Mouse (Mus musculus): ENCODE measurements at regions not wholly inside any gene's neighbourhood (a gene's known extent, or its start where the extent isn't known, plus 50 kb on each side); places are given as distances from the start of the nearest gene placed in this dataset.

GRCm38 (mm10) chr11:111568041-111568440 lies 502.1 kb downstream of the Kcnj2 start:
- no peak for DNase-seq (ENCODE audit: low spot score in 2 of 2)

GRCm38 (mm10) chr11:111568876-111569275 lies 502.9 kb downstream of the Kcnj2 start:
- DNase-seq (ENCODE audit: low spot score in 2 of 2), result no peak

- DNase-seq (ENCODE audit: low spot score in 2 of 2), result no peak
Measured at GRCm38 (mm10) chr11:111577883-111578282, 511.9 kb downstream of the Kcnj2 start.

- no peak for DNase-seq (ENCODE audit: low spot score in 2 of 2)
Measured at GRCm38 (mm10) chr11:111582980-111583379, 517.0 kb downstream of the Kcnj2 start.

- DNase-seq (ENCODE audit: low spot score in 2 of 2), result no peak
Measured at GRCm38 (mm10) chr11:111583606-111584005, 517.6 kb downstream of the Kcnj2 start.

GRCm38 (mm10) chr11:111599456-111599855 lies 533.5 kb downstream of the Kcnj2 start:
- DNase-seq (ENCODE audit: low spot score in 2 of 2), result no peak

- no peak for DNase-seq (ENCODE audit: low spot score in 2 of 2)
Measured at GRCm38 (mm10) chr11:111605146-111605545, 539.2 kb downstream of the Kcnj2 start.

GRCm38 (mm10) chr11:111610522-111611015 lies 544.6 kb downstream of the Kcnj2 start:
- no peak for DNase-seq (ENCODE audit: low spot score in 2 of 2)

- DNase-seq (ENCODE audit: low spot score in 2 of 2), result no peak
Measured at GRCm38 (mm10) chr11:111643603-111644002, 577.6 kb downstream of the Kcnj2 start.

- DNase-seq (ENCODE audit: low spot score in 2 of 2), result no peak
Measured at GRCm38 (mm10) chr11:111652882-111653281, 586.9 kb downstream of the Kcnj2 start.

GRCm38 (mm10) chr11:111657778-111658177 lies 591.8 kb downstream of the Kcnj2 start:
- DNase-seq (ENCODE audit: low spot score in 2 of 2), result no peak

GRCm38 (mm10) chr11:111658362-111659309 lies 592.7 kb downstream of the Kcnj2 start:
- no peak for DNase-seq (ENCODE audit: low spot score in 2 of 2)

GRCm38 (mm10) chr11:111663269-111663668 lies 597.3 kb downstream of the Kcnj2 start:
- no peak for DNase-seq (ENCODE audit: low spot score in 2 of 2)

GRCm38 (mm10) chr11:111666336-111666735 lies 600.4 kb downstream of the Kcnj2 start:
- DNase-seq (ENCODE audit: low spot score in 2 of 2), result no peak

- DNase-seq (ENCODE audit: low spot score in 2 of 2), result no peak
Measured at GRCm38 (mm10) chr11:111671865-111672264, 605.9 kb downstream of the Kcnj2 start.

- no peak for DNase-seq (ENCODE audit: low spot score in 2 of 2)
Measured at GRCm38 (mm10) chr11:111675673-111676072, 609.7 kb downstream of the Kcnj2 start.

- DNase-seq (ENCODE audit: low spot score in 2 of 2), result no peak
Measured at GRCm38 (mm10) chr11:111682341-111682740, 616.4 kb downstream of the Kcnj2 start.

- DNase-seq (ENCODE audit: low spot score in 2 of 2), result no peak
Measured at GRCm38 (mm10) chr11:111683909-111684308, 617.9 kb downstream of the Kcnj2 start.

- DNase-seq (ENCODE audit: low spot score in 2 of 2), result no peak
Measured at GRCm38 (mm10) chr11:111687769-111688168, 621.8 kb downstream of the Kcnj2 start.

GRCm38 (mm10) chr11:111688186-111688860 lies 622.4 kb downstream of the Kcnj2 start:
- no peak for DNase-seq (ENCODE audit: low spot score in 2 of 2)

GRCm38 (mm10) chr11:111689899-111690298 lies 623.9 kb downstream of the Kcnj2 start:
- DNase-seq (ENCODE audit: low spot score in 2 of 2), result no peak

- DNase-seq (ENCODE audit: low spot score in 2 of 2), result no peak
Measured at GRCm38 (mm10) chr11:111691512-111691911, 625.5 kb downstream of the Kcnj2 start.

Data from left cerebral cortex, adult 8-10 months (tissue).